Mouse (Mus musculus) T-helper 17 cell (primary cell): ENCODE measurements at regions not wholly inside any gene's neighbourhood (a gene's known extent, or its start where the extent isn't known, plus 50 kb on each side); places are given as distances from the start of the nearest gene placed in this dataset.
"Not testable (repeated sequence)": the region's sequence is repeated elsewhere in the genome, so short reads cannot be mapped to it uniquely, and the experiment has no call there.

Experiments used
- in situ Hi-C, 2 experiments: fragments of 300-600 bp; cut with MboI, MseI; formaldehyde crosslinking; loops; 1 replicate in 1 of 2; 2 replicates in 1 of 2; pipeline ENCODE4 v1.15.1; 2025; ENCODE audit warnings: high pct_unique_total_duplicates in 2 of 2

GRCm38 (mm10) chr1:166899238-166899637 is 102.0 kb upstream of the Fam78b start:
- in situ Hi-C loops = no loop called here

GRCm38 (mm10) chr1:166900028-166900427 is 101.2 kb upstream of the Fam78b start:
- in situ Hi-C loops = no loop called here

GRCm38 (mm10) chr1:166900441-166901161 is 100.6 kb upstream of the Fam78b start:
- in situ Hi-C loops = no loop called here

- in situ Hi-C loops = no loop called here
Observed at GRCm38 (mm10) chr1:166901574-166901973, 99.6 kb upstream of the Fam78b start.

GRCm38 (mm10) chr1:166903417-166903816 is 97.8 kb upstream of the Fam78b start:
- in situ Hi-C loops = no loop called here

- in situ Hi-C loops = no loop called here
Observed at GRCm38 (mm10) chr1:166908231-166908805, 92.9 kb upstream of the Fam78b start.

- in situ Hi-C loops = not testable (repeated sequence)
Observed at GRCm38 (mm10) chr1:166912195-166912594, 89.0 kb upstream of the Fam78b start.

- in situ Hi-C loops = no loop called here
Observed at GRCm38 (mm10) chr1:166922911-166923712, 78.1 kb upstream of the Fam78b start.

- in situ Hi-C loops = no loop called here
Observed at GRCm38 (mm10) chr1:166923713-166923975, 77.6 kb upstream of the Fam78b start.

GRCm38 (mm10) chr1:166924126-166924525 is 77.1 kb upstream of the Fam78b start:
- in situ Hi-C loops = no loop called here

GRCm38 (mm10) chr1:166926078-166926477 is 75.1 kb upstream of the Fam78b start:
- in situ Hi-C loops = loop anchor here in 1 of 2 experiments (5.0 kb wide), 1 partner anchor 886 kb away; no protein-coding TSS in a partner anchor

- in situ Hi-C loops = not testable (repeated sequence)
Observed at GRCm38 (mm10) chr1:166939744-166940143, 61.5 kb upstream of the Fam78b start.

GRCm38 (mm10) chr1:166940146-166941076 is 60.8 kb upstream of the Fam78b start:
- in situ Hi-C loops = not testable (repeated sequence)

- in situ Hi-C loops = no loop called here
Observed at GRCm38 (mm10) chr1:166942201-166942600, 59.0 kb upstream of the Fam78b start.

GRCm38 (mm10) chr1:166944540-166944939 is 56.7 kb upstream of the Fam78b start:
- in situ Hi-C loops = no loop called here

- in situ Hi-C loops = loop anchor here in 1 of 2 experiments (5.0 kb wide), 1 partner anchor 979 kb away; no protein-coding TSS in a partner anchor
Observed at GRCm38 (mm10) chr1:166947844-166948702, 53.1 kb upstream of the Fam78b start.
